Mouse (Mus musculus) embryonic fibroblast, embryonic 13.5 days (primary cell): Measurements from ENCODE around the gene Helb.

ENCODE experiments used
- CTCF ChIP-seq: IDR thresholded peaks from 2 replicates; pipeline ENCODE4 v1.5.1; 2011; ENCODE audit warnings: mild to moderate bottlenecking, control low read depth, low read length, moderate library complexity, borderline replicate concordance; ENCODE audit not compliant: insufficient read depth
- POLR2A ChIP-seq: IDR thresholded peaks from 2 replicates; pipeline ENCODE4 v1.6.1; 2011; ENCODE audit warnings: low read depth, mild to moderate bottlenecking, control low read depth, low read length, moderate library complexity

- TF ChIP-seq CTCF (no peak), POLR2A (no peak)
Observed at GRCm38 (mm10) chr10:120060579-120061237, 52.1 kb downstream of the Helb start.
